Mouse (Mus musculus): ENCODE measurements around the gene Vsig10l. TPM values are rescaled to one million over a fixed set of nuclear protein-coding genes. Genes with fewer than 3 reads are reported as not detected.

The Vsig10l gene
- polyA plus RNA-seq, 1 experiment from 2014 or later: 5.8 TPM

DNA sequence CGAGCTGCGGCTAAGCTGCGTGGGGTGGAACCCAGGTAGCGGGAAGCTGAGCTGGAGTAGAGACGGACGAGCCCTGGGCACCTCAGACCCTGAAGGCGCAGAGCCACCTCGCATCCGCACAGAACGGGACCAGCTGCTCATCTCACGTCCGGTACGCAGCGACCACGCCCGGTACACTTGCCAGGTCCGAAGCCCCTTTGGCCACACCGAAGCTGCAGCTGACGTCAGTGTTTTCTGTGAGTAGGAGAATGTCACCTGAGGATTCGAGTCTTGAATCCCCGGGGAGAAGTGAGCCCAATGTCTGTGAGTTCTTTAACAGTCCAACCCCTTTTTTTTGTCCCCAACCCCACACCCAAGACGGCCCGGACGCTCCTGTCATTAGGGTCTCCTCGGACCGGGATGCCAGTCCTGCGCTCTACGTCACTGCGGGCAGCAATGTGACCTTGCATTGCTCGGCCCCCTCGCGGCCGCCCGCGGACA lies 2.0 kb downstream of the Vsig10l start:
- Histone ChIP-seq H3K4me2 (peak overlapping the region; percentile 91), H3K9me3 (no peaks in the 10 kb centered on the region), H3K27ac (no peak overlapping the region), H3K9ac (peak overlapping the region; percentile 65), H3K4me3 (peak overlapping the region; percentile 53), H3K27me3 (peaks cover 24% of the 10 kb centered on the region), H3K4me1 (peaks cover 20% of the 10 kb centered on the region), H3K36me3 (no peaks in the 10 kb centered on the region)
- WGBS: 8% methylated on average over 35 of the region's 35 CpGs
- ATAC-seq (ENCODE audit: insufficient number of reproducible peaks, insufficient read depth, low FRiP score, low TSS enrichment, low read depth): no peak; the same call in 1 of the 2 replicates

GRCm38 (mm10) chr7:43465344-43466098 lies 2.6 kb downstream of the Vsig10l start:
- Histone ChIP-seq H3K9ac (peak overlapping the region; percentile 65), H3K4me2 (peak overlapping the region; percentile 91), H3K27ac (0 out of 2 replicates have a peak overlapping the region, but pooled peaks have one; percentile 16), H3K9me3 (no peaks in the 10 kb centered on the region), H3K27me3 (peaks cover 24% of the 10 kb centered on the region), H3K4me3 (peak overlapping the region; percentile 53), H3K36me3 (no peaks in the 10 kb centered on the region), H3K4me1 (peaks cover 20% of the 10 kb centered on the region)
- 2% methylated on average over 33 of the region's 33 CpGs for WGBS
- peak; percentile 70 for ATAC-seq (ENCODE audit: insufficient number of reproducible peaks, insufficient read depth, low FRiP score, low TSS enrichment, low read depth)

DNA sequence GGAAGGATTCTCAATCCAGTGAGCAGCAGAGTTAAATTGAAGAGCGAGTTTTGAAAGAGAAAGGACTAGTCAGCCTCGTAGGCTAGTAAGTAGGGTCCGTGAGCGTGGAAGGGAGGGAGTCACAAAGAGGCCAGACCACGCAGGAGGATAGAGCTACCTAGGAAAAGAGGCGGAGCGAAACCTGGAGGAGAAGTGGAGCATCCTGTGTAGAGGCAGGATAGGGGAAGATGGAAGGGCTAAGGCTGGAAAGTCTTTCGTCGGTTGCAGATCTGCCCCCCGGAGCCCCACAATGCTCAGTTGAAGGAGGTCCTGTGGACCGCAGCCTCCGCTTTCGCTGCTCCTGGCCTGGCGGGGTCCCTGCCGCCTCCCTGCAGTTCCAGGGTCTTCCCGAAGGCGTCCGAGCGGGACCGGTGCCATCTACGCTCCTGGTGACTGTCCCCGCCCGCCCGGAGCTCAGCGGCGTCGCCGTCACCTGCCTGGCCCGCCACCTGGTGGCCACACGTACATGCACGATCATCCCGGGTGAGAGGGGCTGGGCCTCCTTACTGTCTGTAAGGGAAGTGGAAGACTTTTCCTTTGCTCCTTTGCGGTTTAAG lies 3.2 kb downstream of the Vsig10l start:
- Histone ChIP-seq H3K4me3 (peak overlapping the region; percentile 53), H3K9ac (peak overlapping the region; percentile 63), H3K36me3 (no peaks in the 10 kb centered on the region), H3K4me2 (peak overlapping the region; percentile 91), H3K27ac (0 out of 2 replicates have a peak overlapping the region, but pooled peaks have one; percentile 16), H3K4me1 (peaks cover 20% of the 10 kb centered on the region), H3K9me3 (no peaks in the 10 kb centered on the region), H3K27me3 (peaks cover 24% of the 10 kb centered on the region)
- peak; percentile 52 for ATAC-seq (ENCODE audit: insufficient number of reproducible peaks, insufficient read depth, low FRiP score, low TSS enrichment, low read depth)
- 1% methylated on average over 33 of the region's 33 CpGs for WGBS

DNA sequence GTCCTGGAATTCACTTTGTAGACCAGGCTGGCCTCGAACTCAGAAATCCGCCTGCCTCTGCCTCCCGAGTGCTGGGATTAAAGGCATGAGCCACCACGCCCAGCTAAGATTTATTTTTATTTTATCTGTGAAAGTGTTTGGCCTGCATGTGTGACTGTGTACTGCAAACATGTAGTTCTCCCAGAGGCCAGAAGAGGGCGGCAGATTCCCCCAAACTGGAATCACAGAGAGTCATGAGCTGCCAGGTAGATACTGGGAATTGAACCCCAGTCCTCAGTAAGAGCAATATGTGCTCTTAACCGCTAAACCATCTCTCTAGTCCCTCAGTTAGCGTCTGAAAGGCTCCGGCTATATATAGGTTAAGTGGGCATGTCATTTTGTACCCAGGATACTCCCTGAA lies 7.4 kb downstream of the Vsig10l start:
- H3K9ac ChIP-seq: no peak overlapping the region
- peaks cover 12% of the 10 kb centered on the region for H3K4me1 ChIP-seq
- H3K9me3 ChIP-seq: no peaks in the 10 kb centered on the region
- no peak overlapping the region for H3K4me2 ChIP-seq
- ATAC-seq (ENCODE audit: insufficient number of reproducible peaks, insufficient read depth, low FRiP score, low TSS enrichment, low read depth): no peak
- peaks cover 18% of the 10 kb centered on the region for H3K27me3 ChIP-seq
- H3K36me3 ChIP-seq: no peaks in the 10 kb centered on the region
- H3K4me3 ChIP-seq: no peak overlapping the region
- WGBS: 39% methylated on average over 8 of the region's 8 CpGs
- no peak overlapping the region for H3K27ac ChIP-seq

DNA sequence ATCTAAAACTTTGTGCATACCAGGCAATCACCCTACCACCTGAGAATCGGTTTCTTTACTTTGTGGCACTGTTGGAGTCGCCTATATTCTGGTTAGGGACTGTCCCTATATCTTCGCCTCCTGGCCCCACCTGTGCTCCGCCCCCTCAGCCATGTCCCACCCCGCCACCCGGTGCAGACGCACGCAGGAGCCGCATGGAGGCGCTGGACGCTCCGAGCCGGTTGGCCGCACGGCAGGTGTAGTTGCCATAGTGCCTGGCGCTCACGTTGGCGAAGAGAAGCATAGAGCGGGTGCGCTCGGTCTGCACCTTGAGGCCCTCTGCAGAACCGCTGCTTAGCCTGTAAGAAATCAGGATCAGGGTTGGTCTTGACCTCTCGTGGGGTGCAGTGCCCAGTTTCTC lies 12.8 kb downstream of the Vsig10l start:
- H3K27me3 ChIP-seq: peaks cover 49% of the 10 kb centered on the region
- no peaks in the 10 kb centered on the region for H3K9me3 ChIP-seq
- H3K4me3 ChIP-seq: no peak overlapping the region
- no peak for ATAC-seq (ENCODE audit: insufficient number of reproducible peaks, insufficient read depth, low FRiP score, low TSS enrichment, low read depth)
- peaks cover 5% of the 10 kb centered on the region; the same call in 1 of the 2 replicates for H3K4me1 ChIP-seq
- H3K27ac ChIP-seq: no peak overlapping the region
- no peak overlapping the region for H3K9ac ChIP-seq
- no peak overlapping the region for H3K4me2 ChIP-seq
- H3K36me3 ChIP-seq: 0 out of 2 replicates have a peak, but pooled peaks cover 5% of the 10 kb centered on the region
- 12% methylated on average over 23 of the region's 23 CpGs for WGBS

GRCm38 (mm10) chr7:43476376-43476775 lies 13.4 kb downstream of the Vsig10l start:
- 7% methylated on average over 13 of the region's 13 CpGs for WGBS
- Histone ChIP-seq H3K36me3 (0 out of 2 replicates have a peak, but pooled peaks cover 5% of the 10 kb centered on the region), H3K4me3 (no peak overlapping the region; the same call in 1 of the 2 replicates), H3K9ac (no peak overlapping the region), H3K9me3 (no peaks in the 10 kb centered on the region), H3K27me3 (peaks cover 49% of the 10 kb centered on the region), H3K4me2 (peak overlapping the region; percentile 11; the same call in 1 of the 2 replicates), H3K4me1 (peaks cover 5% of the 10 kb centered on the region; the same call in 1 of the 2 replicates), H3K27ac (no peak overlapping the region)
- ATAC-seq (ENCODE audit: insufficient number of reproducible peaks, insufficient read depth, low FRiP score, low TSS enrichment, low read depth): no peak

DNA sequence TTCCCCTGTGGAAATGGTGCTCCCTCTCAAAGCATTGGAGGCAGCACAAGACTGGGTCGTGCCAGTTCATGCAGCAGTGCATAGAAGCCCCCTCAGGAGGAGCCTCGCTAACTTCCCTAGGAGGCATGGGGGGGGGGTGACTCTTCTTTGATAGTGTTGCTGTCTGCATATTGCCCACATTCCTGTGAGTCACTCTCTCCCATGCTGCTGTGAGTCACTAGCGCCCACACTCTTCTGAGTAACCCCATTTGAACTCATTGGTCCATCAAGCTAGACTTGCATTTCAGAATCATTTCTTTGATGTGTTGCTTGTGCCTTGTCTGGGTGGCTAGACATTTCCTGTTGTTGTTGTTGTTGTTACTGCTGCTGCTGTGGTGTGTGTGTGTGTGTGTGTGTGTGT lies 18.2 kb downstream of the Vsig10l start:
- 60% methylated on average over 3 of the region's 3 CpGs for WGBS
- 0 out of 2 replicates have a peak, but pooled peaks cover 5% of the 10 kb centered on the region for H3K36me3 ChIP-seq
- no peak overlapping the region for H3K9ac ChIP-seq
- H3K4me2 ChIP-seq: no peak overlapping the region
- H3K27ac ChIP-seq: no peak overlapping the region
- peaks cover 10% of the 10 kb centered on the region for H3K4me1 ChIP-seq
- no peak overlapping the region for H3K4me3 ChIP-seq
- peaks cover 28% of the 10 kb centered on the region for H3K27me3 ChIP-seq
- ATAC-seq (ENCODE audit: insufficient number of reproducible peaks, insufficient read depth, low FRiP score, low TSS enrichment, low read depth): no peak
- H3K9me3 ChIP-seq: no peaks in the 10 kb centered on the region

- no peak overlapping the region for H3K4me3 ChIP-seq
- no peak overlapping the region for H3K4me2 ChIP-seq
- WGBS: 56% methylated on average over 8 of the region's 8 CpGs
- H3K4me1 ChIP-seq: peaks cover 5% of the 10 kb centered on the region
- no peak overlapping the region for H3K9ac ChIP-seq
- H3K36me3 ChIP-seq: 0 out of 2 replicates have a peak, but pooled peaks cover 5% of the 10 kb centered on the region
- H3K9me3 ChIP-seq: no peaks in the 10 kb centered on the region
- H3K27ac ChIP-seq: no peak overlapping the region
- peaks cover 18% of the 10 kb centered on the region for H3K27me3 ChIP-seq
- ATAC-seq (ENCODE audit: insufficient number of reproducible peaks, insufficient read depth, low FRiP score, low TSS enrichment, low read depth): peak; percentile 29; the same call in 1 of the 2 replicates
These were observed 19.3 kb downstream of the Vsig10l start for GRCm38 (mm10) chr7:43482090-43482716.

DNA sequence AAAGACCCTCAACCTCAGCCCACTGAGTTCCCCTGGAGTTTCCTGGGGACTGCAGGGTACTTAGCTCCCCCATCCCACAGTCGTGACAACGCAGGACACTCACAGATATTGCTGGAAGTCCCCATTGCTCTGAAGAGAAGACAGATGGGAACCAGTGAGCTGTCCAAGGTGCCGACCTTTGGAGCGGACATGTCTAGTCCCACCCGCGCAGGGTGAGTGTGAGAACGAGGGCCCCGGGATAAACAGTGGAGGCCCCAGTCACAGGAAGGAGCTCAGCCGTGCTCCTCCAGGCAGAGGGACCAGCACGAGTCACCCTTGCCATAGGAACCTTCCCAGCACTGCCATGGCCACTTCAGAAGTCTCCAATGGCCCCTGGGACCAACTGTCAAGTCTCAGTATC lies 20.3 kb downstream of the Vsig10l start:
- H3K9me3 ChIP-seq: no peaks in the 10 kb centered on the region
- WGBS: 11% methylated on average over 10 of the region's 10 CpGs
- peaks cover 8% of the 10 kb centered on the region for H3K27me3 ChIP-seq
- 0 out of 2 replicates have a peak, but pooled peaks cover 5% of the 10 kb centered on the region for H3K36me3 ChIP-seq
- H3K27ac ChIP-seq: no peak overlapping the region
- peaks cover 5% of the 10 kb centered on the region for H3K4me1 ChIP-seq
- no peak overlapping the region for H3K4me2 ChIP-seq
- H3K9ac ChIP-seq: no peak overlapping the region
- H3K4me3 ChIP-seq: no peak overlapping the region
- no peak for ATAC-seq (ENCODE audit: insufficient number of reproducible peaks, insufficient read depth, low FRiP score, low TSS enrichment, low read depth)

- H3K4me3 ChIP-seq: no peak overlapping the region
- WGBS: 33% methylated on average over 5 of the region's 5 CpGs
These were observed 25.7 kb downstream of the Vsig10l start for GRCm38 (mm10) chr7:43488646-43489045.

GRCm38 (mm10) chr7:43489631-43490125 lies 26.7 kb downstream of the Vsig10l start, which contains the start of gene Iglon5:
Iglon5 (minus strand) TSS chr7:43490075.
- no peak within 1 kb of the TSS for H3K27ac ChIP-seq

More at GRCm38 (mm10) chr7:43488646-43489045, 25.7 kb downstream of the Vsig10l start:
- Histone ChIP-seq H3K36me3 (no peaks in the 10 kb centered on the region), H3K9me3 (no peaks in the 10 kb centered on the region), H3K27me3 (no peaks in the 10 kb centered on the region), H3K4me2 (peak overlapping the region; percentile 76), H3K4me1 (peaks cover 5% of the 10 kb centered on the region; the same call in 1 of the 2 replicates), H3K27ac (no peak overlapping the region), H3K9ac (no peak overlapping the region)
- ATAC-seq (ENCODE audit: insufficient number of reproducible peaks, insufficient read depth, low FRiP score, low TSS enrichment, low read depth): no peak

More at GRCm38 (mm10) chr7:43489631-43490125, 26.7 kb downstream of the Vsig10l start, which contains the start of gene Iglon5:
- H3K27me3 ChIP-seq: 0 out of 2 replicates have a peak, but pooled peaks cover under 1% of the 10 kb centered on the region
- H3K4me1 ChIP-seq: peaks cover 5% of the 10 kb centered on the region; the same call in 1 of the 2 replicates
- no peaks in the 10 kb centered on the region for H3K36me3 ChIP-seq
- H3K4me3 ChIP-seq: peak within 1 kb of the TSS; percentile 59
- H3K9me3 ChIP-seq: no peaks in the 10 kb centered on the region
- ATAC-seq (ENCODE audit: insufficient number of reproducible peaks, insufficient read depth, low FRiP score, low TSS enrichment, low read depth): 0 out of 2 replicates have a peak, but pooled peaks have one; percentile 18
- WGBS: under 1% methylated on average over 17 of the region's 41 CpGs
- H3K9ac ChIP-seq: peak within 1 kb of the TSS; percentile 80
- peak within 1 kb of the TSS; percentile 76 for H3K4me2 ChIP-seq
